ENCODE assay signal across 29 mouse cellular contexts in the genomic region with DNA sequence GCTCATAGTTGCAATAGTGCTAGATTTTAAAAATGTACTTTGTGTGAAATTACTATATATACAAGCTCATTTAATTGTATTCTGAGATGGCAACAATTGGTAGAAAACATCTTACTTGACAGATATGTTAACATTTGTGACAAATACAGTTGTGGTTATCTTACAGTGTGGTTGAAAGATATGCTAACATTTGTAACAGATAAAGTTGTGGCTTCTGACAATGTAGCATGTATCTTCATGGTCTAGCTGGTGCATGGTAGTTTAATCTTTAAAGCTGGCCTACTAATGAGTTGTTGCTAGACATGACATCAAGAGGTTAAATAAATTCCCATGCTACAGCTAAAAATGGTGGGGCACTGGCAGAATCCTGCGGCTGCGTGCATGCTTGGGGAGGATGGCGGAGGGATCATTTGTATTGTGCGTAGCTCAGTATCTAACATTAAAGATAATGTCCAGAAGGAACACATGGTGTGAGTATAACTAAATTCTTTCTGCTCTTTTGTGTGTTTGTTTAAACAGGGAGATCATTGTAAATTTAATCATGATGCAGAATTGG. TPM values are rescaled to one million over a fixed set of nuclear protein-coding genes. Genes with fewer than 3 reads are reported as not detected.
DNase-seq lines count a peak whose midpoint lies in the region; ATAC-seq and TF ChIP-seq lines count a peak whose summit lies in the region.
"Had no signal": no experiment of that assay in that cellular context is flagged by ENCODE, and none has a peak within 500 bp of the region (broad histone marks: within the 10 kb centered on the region; RNA-seq: fewer than 3 reads in every experiment).

No protein-coding gene starts in this region.

- 50% methylated on average over 4 of the region's 4 CpGs for WGBS in liver, embryonic 12.5 days (ENCODE audit: insufficient replicate concordance)
- 61% methylated on average over 4 of the region's 4 CpGs for WGBS in liver, postnatal 0 days (ENCODE audit: insufficient replicate concordance)

- peak; percentile 8 for DNase-seq in c-Kit-positive CD71-negative TER-119-negative erythroid progenitor cells, embryonic 14.5 days (ENCODE audit: low read depth)
- no peak for DNase-seq in liver, postnatal 0 days
- no peak for DNase-seq in testis, postnatal 10 days (ENCODE audit: low spot score)
- DNase-seq in right cerebral cortex, postnatal 25 days = no peak
- DNase-seq in gastrocnemius, postnatal 14 days = no peak
- DNase-seq: adrenal gland, postnatal 10 days; B cell, adult 2 months; cerebellum, adult 8-10 months; cerebellum, postnatal 25 days; gastrocnemius, postnatal 36 days; heart, adult 18-20 months; heart, postnatal 36 days; kidney, adult 18-20 months; kidney, postnatal 25 days; left cerebral cortex, postnatal 4 days had no signal

- H3K36me3 ChIP-seq in liver, embryonic 12.5 days = no peaks in the 10 kb centered on the region
- H3K36me3 ChIP-seq in liver, postnatal 0 days (replicated peaks; ENCODE audit: insufficient read depth, low read length) = no peaks in the 10 kb centered on the region
- H3K36me3 ChIP-seq: embryonic facial prominence, embryonic 10.5 days; embryonic facial prominence, embryonic 15.5 days; kidney, embryonic 15.5 days; midbrain, embryonic 13.5 days; neural tube, embryonic 13.5 days had no signal

- ATAC-seq in liver, embryonic 12.5 days = peak; percentile 81
- no peak for ATAC-seq in liver, postnatal 0 days
- ATAC-seq: forebrain, embryonic 13.5 days; midbrain, embryonic 13.5 days; Patski had no signal

- H3K27me3 ChIP-seq in liver, embryonic 12.5 days (replicated peaks) = no peaks in the 10 kb centered on the region
- no peaks in the 10 kb centered on the region for H3K27me3 ChIP-seq in liver, postnatal 0 days (ENCODE audit: insufficient read depth, low read length)
- H3K27me3 ChIP-seq: embryonic facial prominence, embryonic 15.5 days; forebrain, embryonic 13.5 days; kidney, embryonic 15.5 days; megakaryocyte, embryonic 14.5 days; midbrain, embryonic 13.5 days; neural tube, embryonic 13.5 days; Patski had no signal

- intact Hi-C loops in gastrocnemius, postnatal 14 days (cut with DNase I; ENCODE audit: low total_unique reads) = no loop called here

- no peak overlapping the region for H3K4me2 ChIP-seq in liver, embryonic 12.5 days
- no peak overlapping the region for H3K4me2 ChIP-seq in liver, postnatal 0 days (ENCODE audit: low read depth, low read length)
- H3K4me2 ChIP-seq: embryonic facial prominence, embryonic 15.5 days; forebrain, embryonic 13.5 days; heart, embryonic 11.5 days; hindbrain, embryonic 14.5 days; kidney, embryonic 15.5 days; lung, embryonic 14.5 days; midbrain, embryonic 13.5 days; neural tube, embryonic 13.5 days had no signal

- H3K9me3 ChIP-seq in liver, embryonic 12.5 days (replicated peaks) = no peaks in the 10 kb centered on the region
- no peaks in the 10 kb centered on the region for H3K9me3 ChIP-seq in liver, postnatal 0 days (ENCODE audit: low read length)
- H3K9me3 ChIP-seq: embryonic facial prominence, embryonic 10.5 days; embryonic facial prominence, embryonic 15.5 days; forebrain, embryonic 13.5 days; kidney, embryonic 15.5 days; megakaryocyte, embryonic 14.5 days; midbrain, embryonic 13.5 days; neural tube, embryonic 13.5 days had no signal

- H3K4me3 ChIP-seq in liver, embryonic 12.5 days = no peak overlapping the region
- H3K4me3 ChIP-seq in liver, postnatal 0 days (ENCODE audit: low read depth, low read length) = no peak overlapping the region
- H3K4me3 ChIP-seq: embryonic facial prominence, embryonic 10.5 days; embryonic facial prominence, embryonic 15.5 days; forebrain, embryonic 13.5 days; kidney, embryonic 15.5 days; megakaryocyte, embryonic 14.5 days; midbrain, embryonic 13.5 days; neural tube, embryonic 13.5 days had no signal

- peak; percentile 41; the same call in 1 of the 2 replicates for TF ChIP-seq EP300 in liver, postnatal 0 days (IDR thresholded peaks at IDR 0.05; ENCODE audit: low read depth)

- H3K4me1 ChIP-seq in liver, embryonic 12.5 days = peaks cover 11% of the 10 kb centered on the region
- no peaks in the 10 kb centered on the region for H3K4me1 ChIP-seq in liver, postnatal 0 days (ENCODE audit: insufficient read depth)
- H3K4me1 ChIP-seq: embryonic facial prominence, embryonic 10.5 days; embryonic facial prominence, embryonic 15.5 days; forebrain, embryonic 13.5 days; kidney, embryonic 15.5 days; midbrain, embryonic 13.5 days; neural tube, embryonic 13.5 days had no signal

- peak overlapping the region; percentile 46; the same call in 1 of the 2 replicates for H3K27ac ChIP-seq in liver, embryonic 12.5 days
- H3K27ac ChIP-seq in liver, postnatal 0 days (ENCODE audit: low read depth) = no peak overlapping the region
- H3K27ac ChIP-seq: embryonic facial prominence, embryonic 10.5 days; embryonic facial prominence, embryonic 15.5 days; forebrain, embryonic 13.5 days; hindbrain, embryonic 14.5 days; kidney, embryonic 15.5 days; midbrain, embryonic 13.5 days; neural tube, embryonic 13.5 days had no signal

- no peak overlapping the region for H3K9ac ChIP-seq in liver, embryonic 12.5 days
- H3K9ac ChIP-seq in liver, postnatal 0 days (replicated peaks) = no peak overlapping the region
- H3K9ac ChIP-seq: embryonic facial prominence, embryonic 15.5 days; forebrain, embryonic 13.5 days; hindbrain, embryonic 14.5 days; kidney, embryonic 15.5 days; lung, embryonic 14.5 days; midbrain, embryonic 13.5 days; neural tube, embryonic 13.5 days had no signal

- no peak for TF ChIP-seq CTCF in liver, postnatal 0 days (IDR thresholded peaks at IDR 0.05; ENCODE audit: low read depth)

RNA-seq across cellular contexts. Expression of gene Gm10762, which starts 38.7 kb away (rescaled TPM):
- polyA plus RNA-seq in liver, embryonic 12.5 days (2016; fragmentation: Nextera tagmentation; extraction: Ambion mirVana) = 5.8 and 6.8 TPM in 2 replicates
- 9.9 and 10.8 TPM in 2 replicates for polyA plus RNA-seq in liver, postnatal 0 days (2015; fragmentation: Nextera tagmentation; extraction: Ambion mirVana)
- total RNA-seq in gastrocnemius, postnatal 14 days (2021) = 10 to 100 TPM; 13.8 to 16.8 TPM

RNA-seq across cellular contexts. Expression of gene Zc3h6, which starts 39.1 kb away (rescaled TPM):
- 0.65 and 0.81 TPM in 2 replicates for polyA plus RNA-seq in liver, embryonic 12.5 days (2016; fragmentation: Nextera tagmentation; extraction: Ambion mirVana)
- 0.97 and 1.2 TPM in 2 replicates for polyA plus RNA-seq in liver, postnatal 0 days (2015; fragmentation: Nextera tagmentation; extraction: Ambion mirVana)
- 1 to 10 TPM; 4.6 to 6.8 TPM for total RNA-seq in gastrocnemius, postnatal 14 days (2021)

RNA-seq across cellular contexts. Expression of gene Vinac1, which starts 41.7 kb away (rescaled TPM):
- 0.02 TPM in 1 of 2 replicates, not detected in the other for polyA plus RNA-seq in liver, embryonic 12.5 days (2016; fragmentation: Nextera tagmentation; extraction: Ambion mirVana)
- polyA plus RNA-seq in liver, postnatal 0 days (2015; fragmentation: Nextera tagmentation; extraction: Ambion mirVana) = not detected in 2 replicates
- under 1 TPM in 1 of 2 experiments, not detected in 1; 0.04 TPM for total RNA-seq in gastrocnemius, postnatal 14 days (2021)
- total RNA-seq: gastrocnemius, adult 18-20 months; gastrocnemius, postnatal 36 days; heart, adult 18-20 months; heart, postnatal 36 days; layer of hippocampus, postnatal 25 days had no signal
- polyA plus RNA-seq: embryonic facial prominence, embryonic 15.5 days; heart, embryonic 11.5 days had no signal

RNA-seq across cellular contexts. Expression of gene Ttl, which starts 59.5 kb away (rescaled TPM):
- polyA plus RNA-seq in liver, embryonic 12.5 days (2016; fragmentation: Nextera tagmentation; extraction: Ambion mirVana) = 2.6 and 3.2 TPM in 2 replicates
- 1.2 and 1.9 TPM in 2 replicates for polyA plus RNA-seq in liver, postnatal 0 days (2015; fragmentation: Nextera tagmentation; extraction: Ambion mirVana)
- 1 to 10 TPM; 5.6 to 7.3 TPM for total RNA-seq in gastrocnemius, postnatal 14 days (2021)
